Mouse (Mus musculus) cerebellum, postnatal 4 days (tissue): Measurements from ENCODE around the gene Ankrd1.

Source experiments
- DNase-seq, 2 experiments: peaks; one replicate each; pipeline ENCODE4 v3.0.0; 2022; ENCODE audit warnings: low spot score in 2 of 2, mixed read lengths in 1 of 2

Ankrd1 gene

DNA sequence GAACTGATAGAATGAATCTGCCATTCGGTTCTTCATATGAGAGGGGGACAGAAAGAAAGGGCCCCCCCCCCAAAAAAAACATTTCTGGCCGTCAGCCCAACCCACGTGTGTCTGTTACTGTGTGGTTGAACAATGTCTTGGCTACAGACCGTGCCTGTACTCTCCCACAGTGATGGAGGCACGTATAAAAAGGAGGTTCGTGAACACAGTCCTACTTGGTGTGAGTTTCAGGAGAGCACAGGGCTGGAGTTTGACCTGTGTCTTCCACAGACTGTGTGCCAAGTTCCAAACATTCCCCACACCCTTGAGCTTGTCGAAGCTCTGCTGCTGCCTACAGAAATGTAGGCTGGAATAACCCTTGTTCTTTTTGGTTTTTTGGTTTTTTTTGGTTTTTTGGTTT lies 9.4 kb downstream of the Ankrd1 start:
- DNase-seq: no peak

DNA sequence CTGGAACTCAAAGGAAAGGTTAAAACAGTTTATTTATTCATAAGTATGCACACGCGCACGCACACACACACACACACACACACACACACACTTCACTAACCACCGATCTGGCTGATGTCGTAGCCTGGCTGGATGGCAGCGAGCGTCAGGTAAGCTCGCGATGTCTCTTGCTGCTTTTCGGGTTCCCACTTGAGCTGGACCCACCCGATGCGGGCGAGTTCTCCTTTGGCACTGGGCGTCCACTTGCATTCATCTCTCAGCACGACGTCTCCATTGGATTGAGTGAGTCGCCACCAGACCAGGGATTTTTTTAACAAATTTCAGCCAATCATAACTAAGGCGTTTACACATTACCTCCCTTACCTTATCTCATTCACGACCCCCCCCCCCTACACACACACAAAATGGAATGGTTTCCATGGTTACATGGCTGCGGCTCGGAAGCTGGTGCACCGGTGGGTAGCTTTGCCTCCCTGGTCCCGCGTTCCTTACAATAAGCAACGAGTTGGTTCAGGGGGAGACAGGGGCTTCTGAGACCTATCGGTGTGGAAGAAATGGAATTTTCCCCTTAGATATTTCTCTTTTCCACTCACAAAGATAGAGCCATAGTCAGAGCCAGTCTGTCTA lies 10.5 kb downstream of the Ankrd1 start:
- DNase-seq: no peak

DNA sequence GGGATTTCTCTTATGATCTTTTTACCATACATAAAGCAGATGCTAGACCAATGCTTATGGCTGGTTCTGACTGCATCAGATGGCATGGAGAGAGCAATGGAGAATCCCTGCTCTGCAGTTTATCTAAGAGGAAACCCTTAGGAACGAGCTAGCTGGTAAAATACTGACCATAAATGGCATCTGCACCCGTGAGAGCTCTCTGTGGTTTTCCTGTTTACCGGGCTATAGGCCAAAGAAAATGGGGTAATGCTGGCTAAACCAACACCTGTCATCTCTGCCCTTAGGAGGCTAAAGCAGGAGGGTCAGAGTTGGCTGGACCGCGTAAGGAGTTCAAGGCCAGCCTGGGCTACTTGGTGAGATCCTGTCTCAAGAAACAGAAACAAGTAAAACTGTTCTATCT lies 16.0 kb downstream of the Ankrd1 start:
- DNase-seq: no peak

DNA sequence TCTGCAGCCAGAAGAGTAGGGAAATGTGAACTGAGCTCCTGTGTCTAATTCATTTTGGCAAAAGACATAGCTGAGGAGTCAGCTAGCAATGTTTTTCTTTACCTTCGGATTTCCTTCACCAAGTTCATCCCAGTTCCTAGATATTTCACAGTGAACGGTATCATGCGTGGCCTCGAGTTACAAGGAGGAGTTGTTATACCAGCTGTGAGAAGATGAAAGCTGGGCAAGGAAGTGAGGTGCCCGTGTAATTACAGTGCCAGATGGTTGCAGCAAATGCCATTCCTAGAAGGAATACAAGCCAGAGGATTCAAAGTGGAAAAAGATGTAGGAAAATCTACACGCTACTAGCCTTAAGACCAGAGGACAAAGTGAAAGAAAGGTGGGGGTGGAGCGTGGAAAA lies 21.0 kb downstream of the Ankrd1 start:
- no peak for DNase-seq

DNA sequence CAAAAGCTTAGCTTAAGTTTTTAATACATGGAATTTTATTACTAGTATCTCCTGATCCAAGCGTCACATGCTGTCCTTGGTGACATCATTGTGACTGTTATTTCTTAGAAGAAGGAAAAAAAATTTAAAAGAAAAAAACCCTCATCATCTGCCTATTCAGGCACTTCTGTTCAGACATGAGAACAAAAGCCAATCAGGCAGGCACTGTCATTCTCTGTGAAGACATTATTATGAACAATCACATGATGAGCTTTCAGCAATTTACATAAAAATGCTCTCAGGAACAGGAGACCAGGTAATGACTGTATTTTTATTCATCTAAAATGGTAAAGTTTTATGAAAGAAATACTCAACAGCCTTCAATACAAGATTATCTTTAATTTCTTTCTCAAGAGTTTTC lies 21.6 kb downstream of the Ankrd1 start:
- DNase-seq: no peak

DNA sequence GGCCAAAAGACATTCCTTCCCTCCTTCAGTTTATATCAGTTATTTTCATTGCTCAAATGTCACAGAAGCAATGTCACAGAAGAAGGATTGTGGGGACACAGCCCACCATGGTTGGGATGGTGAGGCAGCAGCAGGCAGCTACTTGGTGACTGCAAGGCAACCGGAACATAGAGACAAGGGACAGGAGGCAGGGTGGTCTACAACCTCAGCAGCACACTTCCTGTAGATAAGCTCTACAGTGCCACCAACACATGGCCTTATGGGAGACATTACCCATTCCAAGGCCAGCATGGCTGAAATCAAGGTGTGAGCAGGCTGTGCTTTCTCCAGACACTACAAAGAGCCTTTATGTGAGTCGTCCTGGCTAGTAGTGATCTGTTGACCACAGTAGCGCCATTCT lies 22.7 kb downstream of the Ankrd1 start:
- no peak for DNase-seq

DNA sequence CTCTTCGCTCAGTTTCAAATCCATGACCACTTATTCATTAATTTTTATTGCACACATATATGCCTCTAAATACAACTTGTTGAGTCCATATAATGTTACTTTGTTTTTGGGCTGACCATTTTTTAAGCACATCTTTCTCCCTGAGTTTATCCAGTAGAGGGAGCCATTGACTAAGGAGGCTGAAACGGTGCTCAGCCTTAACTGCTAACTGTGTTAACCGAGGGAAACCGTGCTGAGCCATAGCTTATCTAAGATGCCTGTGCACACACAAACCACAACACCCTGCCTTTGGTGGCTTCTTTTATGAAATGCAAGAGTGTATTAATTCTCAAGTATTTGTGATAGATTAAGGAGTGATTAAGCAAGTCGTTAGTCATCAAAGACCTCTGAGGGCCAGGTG lies 29.1 kb downstream of the Ankrd1 start:
- DNase-seq: no peak

DNA sequence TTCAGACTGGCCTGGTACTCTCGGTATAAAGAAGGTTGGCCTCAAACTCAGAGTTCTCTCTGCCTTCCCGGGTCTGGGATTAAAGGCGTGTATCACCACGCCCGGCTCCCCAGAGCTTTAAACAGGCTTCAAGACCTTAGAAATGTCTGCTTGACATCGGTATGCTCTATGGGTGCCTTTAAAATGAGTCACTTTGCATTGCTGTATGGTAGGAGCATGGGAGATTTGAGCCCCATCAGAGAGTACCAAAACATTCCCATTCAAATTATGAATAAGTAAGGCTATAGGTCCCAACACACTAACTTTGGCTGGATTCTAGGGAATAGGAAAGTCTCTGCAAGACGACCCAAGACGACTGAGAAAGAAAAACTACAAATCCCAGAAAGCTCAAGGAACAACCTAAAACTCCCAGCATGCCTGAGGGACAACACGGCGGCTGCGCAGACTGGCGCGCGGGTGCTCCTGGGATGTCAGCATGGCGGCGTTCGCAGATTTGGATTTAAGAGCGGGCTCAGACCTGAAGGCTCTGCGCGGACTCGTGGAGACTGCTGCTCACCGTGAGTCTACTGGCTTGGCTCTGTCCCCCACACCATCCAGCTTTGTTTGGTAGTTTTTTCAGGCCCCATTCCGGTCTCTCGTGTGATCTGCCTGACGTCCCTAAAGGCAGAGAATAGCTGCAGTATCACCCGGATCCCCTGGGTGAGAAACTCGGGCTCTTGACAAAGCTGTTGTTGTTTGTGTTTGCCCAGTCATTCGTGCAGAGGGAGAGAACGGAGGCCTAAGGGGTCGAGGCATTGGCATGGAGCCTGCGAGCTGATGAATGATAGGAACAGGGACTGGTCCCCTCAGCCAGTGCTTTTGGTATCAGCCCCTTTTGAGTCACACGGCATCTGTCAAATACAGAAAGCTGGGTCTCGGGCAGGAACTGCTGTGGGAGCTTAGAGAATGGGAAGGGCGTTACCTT lies 36.4 kb downstream of the Ankrd1 start, which contains the start of gene Rpp30:
Gene Rpp30 (plus strand): TSS at position 455 of the 964 bp plus-strand sequence.
- DNase-seq: peak; percentile 48 to 81

DNA sequence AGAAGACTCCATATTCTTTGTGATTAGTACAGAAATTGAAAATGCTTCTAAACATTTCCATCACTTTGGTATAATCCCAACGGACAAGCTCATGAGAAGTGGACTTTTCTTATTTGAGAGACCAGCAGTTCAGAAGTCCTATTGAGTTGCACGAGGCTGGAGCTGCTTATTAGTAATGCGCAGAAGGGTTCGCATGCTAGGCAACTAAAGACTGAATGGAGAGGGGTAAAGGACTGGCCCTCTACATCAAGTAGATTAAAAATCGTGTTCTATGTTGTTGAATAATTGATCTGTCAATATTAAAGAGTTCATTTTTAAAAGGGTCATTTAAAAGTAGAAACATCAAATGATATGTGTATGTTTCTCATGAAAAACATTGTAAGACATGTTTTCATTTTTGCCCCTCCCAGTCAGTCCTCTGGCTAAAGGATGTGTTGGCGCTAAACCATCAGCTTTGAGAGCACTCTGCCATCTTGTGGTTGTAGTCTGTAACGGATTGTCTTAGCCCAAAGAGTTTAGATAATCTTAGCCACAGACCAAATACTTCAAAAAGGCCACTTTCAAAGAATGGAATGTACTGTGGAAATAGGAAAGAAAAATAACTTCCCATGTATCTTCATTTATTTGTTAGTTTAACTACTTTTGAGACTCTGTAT lies 37.2 kb downstream of the Ankrd1 start:
- DNase-seq: peak in 1 of 2 experiments; percentile 30

DNA sequence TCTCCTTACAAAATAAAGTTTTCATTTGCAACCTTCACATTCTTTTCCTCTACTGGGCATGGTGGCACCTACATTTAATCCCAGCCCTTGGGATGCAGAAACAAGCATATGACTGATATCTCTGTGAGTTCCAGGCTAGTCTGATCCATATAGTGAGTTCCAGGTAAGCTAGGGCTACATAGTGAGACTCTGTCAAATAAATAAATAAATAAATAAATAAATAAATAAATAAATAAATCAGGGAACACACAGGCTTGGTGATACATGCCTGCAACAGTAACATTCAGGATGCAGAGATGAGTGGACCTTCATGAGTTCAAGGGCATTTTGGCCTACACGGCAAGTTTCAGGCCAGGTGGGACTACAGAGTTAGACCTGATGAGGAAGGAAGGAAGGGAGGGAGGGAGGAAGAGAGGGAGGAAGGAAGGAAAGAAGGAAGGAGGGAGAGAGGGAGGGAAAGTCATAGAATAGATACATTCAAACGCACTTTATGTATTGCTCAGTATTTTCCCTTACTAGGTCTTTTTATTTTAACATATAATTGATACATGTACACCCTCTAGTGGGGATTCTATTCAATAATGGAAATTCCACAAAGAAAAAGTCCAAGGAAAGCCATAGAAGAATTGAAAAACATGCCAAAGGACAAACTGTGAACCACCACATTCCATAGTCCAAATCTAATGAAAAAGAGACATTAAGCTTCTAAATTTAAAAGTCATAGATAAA lies 56.9 kb downstream of the Ankrd1 start:
- DNase-seq: no peak
